Mouse (Mus musculus): ENCODE measurements around the gene Zfp990.
A peak's percentile ranks its signal among the peaks of the same experiment; 100 is the strongest.
"Not testable (repeated sequence)": the region's sequence is repeated elsewhere in the genome, so short reads cannot be mapped to it uniquely, and the experiment has no call there.

Zfp990 gene

GRCm38 (mm10) chr4:145510459-145510858, at the start of gene Zfp990:
TSS of gene Zfp990 (plus strand) at chr4:145510759.
- DNase-seq = not testable (repeated sequence)

- peak; percentile 3 for DNase-seq
Measured at GRCm38 (mm10) chr4:145463553-145464253, 46.9 kb upstream of the Zfp990 start.

- no peak for DNase-seq
Measured at GRCm38 (mm10) chr4:145478128-145478527, 32.4 kb upstream of the Zfp990 start.

- not testable (repeated sequence) for DNase-seq
Measured at GRCm38 (mm10) chr4:145480699-145481098, 29.9 kb upstream of the Zfp990 start.

- no peak for DNase-seq
Measured at GRCm38 (mm10) chr4:145489396-145489795, 21.2 kb upstream of the Zfp990 start.

GRCm38 (mm10) chr4:145492132-145492531, 18.4 kb upstream of the Zfp990 start:
- DNase-seq = no peak

- DNase-seq = not testable (repeated sequence)
Measured at GRCm38 (mm10) chr4:145493316-145493715, 17.2 kb upstream of the Zfp990 start.

GRCm38 (mm10) chr4:145514637-145515036, 4.1 kb downstream of the Zfp990 start:
- not testable (repeated sequence) for DNase-seq

- not testable (repeated sequence) for DNase-seq
Measured at GRCm38 (mm10) chr4:145515776-145516565, 5.4 kb downstream of the Zfp990 start.

GRCm38 (mm10) chr4:145517391-145517790, 6.8 kb downstream of the Zfp990 start:
- DNase-seq = not testable (repeated sequence)

- not testable (repeated sequence) for DNase-seq
Measured at GRCm38 (mm10) chr4:145543861-145544260, 33.3 kb downstream of the Zfp990 start.

- not testable (repeated sequence) for DNase-seq
Measured at GRCm38 (mm10) chr4:145545106-145545505, 34.5 kb downstream of the Zfp990 start.

GRCm38 (mm10) chr4:145545734-145546349, 35.3 kb downstream of the Zfp990 start:
- not testable (repeated sequence) for DNase-seq

- DNase-seq = not testable (repeated sequence)
Measured at GRCm38 (mm10) chr4:145546477-145546876, 35.9 kb downstream of the Zfp990 start.

GRCm38 (mm10) chr4:145556680-145557079, 46.1 kb downstream of the Zfp990 start:
- no peak for DNase-seq

GRCm38 (mm10) chr4:145559505-145560099, 49.0 kb downstream of the Zfp990 start:
- DNase-seq = no peak

- no peak for DNase-seq
Measured at GRCm38 (mm10) chr4:145564111-145564821, 53.7 kb downstream of the Zfp990 start.

- not testable (repeated sequence) for DNase-seq
Measured at GRCm38 (mm10) chr4:145570461-145570860, 59.9 kb downstream of the Zfp990 start.

GRCm38 (mm10) chr4:145576623-145577022, 66.1 kb downstream of the Zfp990 start:
- DNase-seq = not testable (repeated sequence)

GRCm38 (mm10) chr4:145580333-145580732, 69.8 kb downstream of the Zfp990 start:
- DNase-seq = not testable (repeated sequence)

GRCm38 (mm10) chr4:145585078-145585477, 74.5 kb downstream of the Zfp990 start, which contains the start of gene Gm13212:
TSS of gene Gm13212 (plus strand) at chr4:145585166.
- not testable (repeated sequence) for DNase-seq

- not testable (repeated sequence) for DNase-seq
Measured at GRCm38 (mm10) chr4:145586046-145586445, 75.5 kb downstream of the Zfp990 start.
